Mouse (Mus musculus): ENCODE measurements at regions not wholly inside any gene's neighbourhood (a gene's known extent, or its start where the extent isn't known, plus 50 kb on each side); places are given as distances from the start of the nearest gene placed in this dataset.
A peak's percentile ranks its signal among the peaks of the same experiment; 100 is the strongest.

GRCm38 (mm10) chr3:151265658-151266057 lies 172.0 kb upstream of the Adgrl4 start:
- TF ChIP-seq POLR2A (IDR thresholded peaks at IDR 0.05; ENCODE audit: borderline replicate concordance, insufficient read depth, low read length) (no peak), CTCF (IDR thresholded peaks at IDR 0.05; ENCODE audit: borderline replicate concordance, insufficient read depth, low read depth, low read length) (no peak)
- H3K27me3 ChIP-seq (ENCODE audit: control insufficient read depth, insufficient read depth, low read length), result no peaks in the 10 kb centered on the region
- no peaks in the 10 kb centered on the region for H3K4me1 ChIP-seq (ENCODE audit: control insufficient read depth, insufficient read depth, low read length)
- WGBS, result 25% methylated on average over 2 of the region's 2 CpGs
- DNase-seq, result no peak
- H3K27ac ChIP-seq (ENCODE audit: insufficient read depth, low read length), result no peak overlapping the region
- H3K4me3 ChIP-seq (replicated peaks; ENCODE audit: insufficient read depth, low read depth, low read length), result no peak overlapping the region

GRCm38 (mm10) chr3:151269514-151269913 lies 168.2 kb upstream of the Adgrl4 start:
- TF ChIP-seq POLR2A (IDR thresholded peaks at IDR 0.05; ENCODE audit: borderline replicate concordance, insufficient read depth, low read length) (no peak), CTCF (IDR thresholded peaks at IDR 0.05; ENCODE audit: borderline replicate concordance, insufficient read depth, low read depth, low read length) (no peak)
- no peak overlapping the region for H3K27ac ChIP-seq (ENCODE audit: insufficient read depth, low read length)
- H3K4me3 ChIP-seq (replicated peaks; ENCODE audit: insufficient read depth, low read depth, low read length), result no peak overlapping the region
- H3K27me3 ChIP-seq (ENCODE audit: control insufficient read depth, insufficient read depth, low read length), result no peaks in the 10 kb centered on the region
- no peak for DNase-seq
- H3K4me1 ChIP-seq (ENCODE audit: control insufficient read depth, insufficient read depth, low read length), result no peaks in the 10 kb centered on the region
- 96% methylated on average over 2 of the region's 2 CpGs for WGBS

GRCm38 (mm10) chr3:151283829-151284228 lies 153.9 kb upstream of the Adgrl4 start:
- DNase-seq, result no peak
- Histone ChIP-seq H3K4me3 (replicated peaks; ENCODE audit: insufficient read depth, low read depth, low read length) (no peak overlapping the region), H3K4me1 (ENCODE audit: control insufficient read depth, insufficient read depth, low read length) (no peaks in the 10 kb centered on the region), H3K27me3 (ENCODE audit: control insufficient read depth, insufficient read depth, low read length) (no peaks in the 10 kb centered on the region), H3K27ac (ENCODE audit: insufficient read depth, low read length) (no peak overlapping the region)
- TF ChIP-seq POLR2A (IDR thresholded peaks at IDR 0.05; ENCODE audit: borderline replicate concordance, insufficient read depth, low read length), result no peak
- no peak for TF ChIP-seq CTCF (IDR thresholded peaks at IDR 0.05; ENCODE audit: borderline replicate concordance, insufficient read depth, low read depth, low read length)
- 98% methylated on average over 1 of the region's 1 CpGs for WGBS

- Histone ChIP-seq H3K27ac (ENCODE audit: insufficient read depth, low read length) (peak overlapping the region; percentile 94), H3K27me3 (ENCODE audit: control insufficient read depth, insufficient read depth, low read length) (no peaks in the 10 kb centered on the region), H3K4me1 (ENCODE audit: control insufficient read depth, insufficient read depth, low read length) (peaks cover 12% of the 10 kb centered on the region; the same call in 1 of the 2 replicates), H3K4me3 (replicated peaks; ENCODE audit: insufficient read depth, low read depth, low read length) (no peak overlapping the region)
- TF ChIP-seq CTCF (IDR thresholded peaks at IDR 0.05; ENCODE audit: borderline replicate concordance, insufficient read depth, low read depth, low read length) (no peak), POLR2A (IDR thresholded peaks at IDR 0.05; ENCODE audit: borderline replicate concordance, insufficient read depth, low read length) (no peak)
- WGBS, result 6% methylated on average over 11 of the region's 11 CpGs
- peak; percentile 60 to 86 for DNase-seq
These were observed 143.6 kb upstream of the Adgrl4 start for GRCm38 (mm10) chr3:151293981-151294605.

DNA sequence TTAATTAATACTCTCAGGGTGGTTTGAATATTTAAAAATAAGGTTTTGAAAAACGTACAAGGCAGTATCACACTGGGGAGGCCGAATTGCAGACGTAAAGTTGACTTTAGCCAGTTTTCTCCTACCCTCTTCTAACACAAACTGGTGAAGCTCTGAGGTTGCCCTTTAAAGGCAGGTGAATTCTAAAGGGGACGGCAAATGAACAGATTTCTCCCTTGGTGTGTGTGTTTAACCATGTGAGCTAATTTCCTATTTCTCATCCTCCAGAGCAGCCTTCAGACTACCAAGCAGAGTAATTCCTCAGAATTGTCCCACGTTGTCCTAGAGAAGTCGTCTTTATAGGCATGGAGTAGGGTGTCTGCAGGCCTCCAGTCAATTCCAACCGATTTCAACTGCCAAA lies 143.1 kb upstream of the Adgrl4 start:
- Histone ChIP-seq H3K27ac (ENCODE audit: insufficient read depth, low read length) (peak overlapping the region; percentile 94), H3K4me1 (ENCODE audit: control insufficient read depth, insufficient read depth, low read length) (peaks cover 12% of the 10 kb centered on the region; the same call in 1 of the 2 replicates), H3K27me3 (ENCODE audit: control insufficient read depth, insufficient read depth, low read length) (no peaks in the 10 kb centered on the region), H3K4me3 (replicated peaks; ENCODE audit: insufficient read depth, low read depth, low read length) (no peak overlapping the region)
- no peak for TF ChIP-seq POLR2A (IDR thresholded peaks at IDR 0.05; ENCODE audit: borderline replicate concordance, insufficient read depth, low read length)
- TF ChIP-seq CTCF (IDR thresholded peaks at IDR 0.05; ENCODE audit: borderline replicate concordance, insufficient read depth, low read depth, low read length), result no peak
- DNase-seq, result peak; percentile 28 to 56
- WGBS, result 29% methylated on average over 7 of the region's 7 CpGs

- peak overlapping the region; percentile 94 for H3K27ac ChIP-seq (ENCODE audit: insufficient read depth, low read length)
- H3K4me1 ChIP-seq (ENCODE audit: control insufficient read depth, insufficient read depth, low read length), result peaks cover 12% of the 10 kb centered on the region; the same call in 1 of the 2 replicates
- no peaks in the 10 kb centered on the region for H3K27me3 ChIP-seq (ENCODE audit: control insufficient read depth, insufficient read depth, low read length)
- TF ChIP-seq POLR2A (IDR thresholded peaks at IDR 0.05; ENCODE audit: borderline replicate concordance, insufficient read depth, low read length) (no peak), CTCF (IDR thresholded peaks at IDR 0.05; ENCODE audit: borderline replicate concordance, insufficient read depth, low read depth, low read length) (no peak)
- WGBS, result 79% methylated on average over 9 of the region's 9 CpGs
- no peak for DNase-seq
- H3K4me3 ChIP-seq (replicated peaks; ENCODE audit: insufficient read depth, low read depth, low read length), result no peak overlapping the region
These were observed 142.7 kb upstream of the Adgrl4 start for GRCm38 (mm10) chr3:151295027-151295426.

- H3K4me1 ChIP-seq (ENCODE audit: control insufficient read depth, insufficient read depth, low read length), result peaks cover 12% of the 10 kb centered on the region; the same call in 1 of the 2 replicates
- WGBS, result 26% methylated on average over 2 of the region's 2 CpGs
- no peak overlapping the region for H3K4me3 ChIP-seq (replicated peaks; ENCODE audit: insufficient read depth, low read depth, low read length)
- H3K27me3 ChIP-seq (ENCODE audit: control insufficient read depth, insufficient read depth, low read length), result no peaks in the 10 kb centered on the region
- H3K27ac ChIP-seq (ENCODE audit: insufficient read depth, low read length), result no peak overlapping the region
- TF ChIP-seq CTCF (IDR thresholded peaks at IDR 0.05; ENCODE audit: borderline replicate concordance, insufficient read depth, low read depth, low read length) (no peak), POLR2A (IDR thresholded peaks at IDR 0.05; ENCODE audit: borderline replicate concordance, insufficient read depth, low read length) (no peak)
- peak; percentile 46 to 75 for DNase-seq
These were observed 139.4 kb upstream of the Adgrl4 start for GRCm38 (mm10) chr3:151298325-151298724.

DNA sequence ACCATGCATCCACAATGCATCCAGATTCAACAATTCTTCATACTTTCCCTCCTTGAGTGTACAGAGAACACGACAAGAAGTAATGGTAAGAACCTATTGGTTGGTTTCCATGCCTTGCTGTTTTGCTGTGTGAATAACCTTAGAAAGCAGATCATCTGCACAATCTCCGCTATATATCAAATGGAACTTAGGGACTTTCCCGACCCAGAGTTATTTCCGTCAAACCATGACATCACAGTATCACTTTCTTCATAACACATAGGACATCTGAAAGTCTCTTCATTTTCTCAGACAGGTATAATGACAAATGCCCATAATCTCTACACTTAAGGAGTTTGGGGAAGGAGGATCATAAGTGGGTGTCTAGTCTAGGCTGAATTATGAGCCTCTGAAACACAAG lies 132.3 kb upstream of the Adgrl4 start:
- DNase-seq, result no peak
- no peak overlapping the region for H3K27ac ChIP-seq (ENCODE audit: insufficient read depth, low read length)
- no peaks in the 10 kb centered on the region for H3K27me3 ChIP-seq (ENCODE audit: control insufficient read depth, insufficient read depth, low read length)
- WGBS, result 95% methylated on average over 4 of the region's 4 CpGs
- no peaks in the 10 kb centered on the region for H3K4me1 ChIP-seq (ENCODE audit: control insufficient read depth, insufficient read depth, low read length)
- no peak for TF ChIP-seq POLR2A (IDR thresholded peaks at IDR 0.05; ENCODE audit: borderline replicate concordance, insufficient read depth, low read length)
- no peak for TF ChIP-seq CTCF (IDR thresholded peaks at IDR 0.05; ENCODE audit: borderline replicate concordance, insufficient read depth, low read depth, low read length)
- H3K4me3 ChIP-seq (replicated peaks; ENCODE audit: insufficient read depth, low read depth, low read length), result no peak overlapping the region

Measured in cerebellum, adult 2 months (tissue).